Mouse (Mus musculus) intestine, embryonic 15.5 days (tissue): Measurements from ENCODE around the gene Duxbl3. TPM values are rescaled to one million over a fixed set of nuclear protein-coding genes. Genes with fewer than 3 reads are reported as not detected.

Experiments
- ATAC-seq: fragments of 200-750 bp; cut with Nextera tagmentation; 2 replicates; pipeline ENCODE4 v1.8.0; 2017; ENCODE audit warnings: moderate TSS enrichment, moderate library complexity
- H3K27ac ChIP-seq: fragments of 300-500 bp; sonication (generic); 2 replicates; pipeline ENCODE4 v1.5.1; 2015; ENCODE audit warnings: mild to moderate bottlenecking, inconsistent platforms
- H3K27me3 ChIP-seq: fragments of 300-500 bp; sonication (generic); replicated peaks from 2 replicates; pipeline ENCODE4 v1.6.1; 2015; ENCODE audit warnings: inconsistent platforms
- H3K36me3 ChIP-seq: fragments of 300-500 bp; sonication (generic); 2 replicates; pipeline ENCODE4 v1.6.1; 2015; ENCODE audit warnings: inconsistent platforms
- H3K4me1 ChIP-seq: fragments of 300-500 bp; sonication (generic); replicated peaks from 2 replicates; pipeline ENCODE4 v1.6.1; 2015; ENCODE audit warnings: inconsistent platforms
- H3K4me2 ChIP-seq: fragments of 300-500 bp; sonication (generic); replicated peaks from 2 replicates; pipeline ENCODE4 v1.6.1; 2015; ENCODE audit warnings: mild to moderate bottlenecking, inconsistent platforms
- H3K4me3 ChIP-seq: fragments of 300-500 bp; sonication (generic); replicated peaks from 2 replicates; pipeline ENCODE4 v1.5.1; 2015; ENCODE audit warnings: inconsistent platforms
- H3K9ac ChIP-seq: fragments of 300-500 bp; sonication (generic); 2 replicates; pipeline ENCODE4 v1.6.1; 2015; ENCODE audit warnings: inconsistent platforms
- H3K9me3 ChIP-seq: fragments of 300-500 bp; sonication (generic); 2 replicates; pipeline ENCODE4 v1.6.1; 2016; ENCODE audit warnings: inconsistent platforms
- WGBS: fragments of 180-500 bp; shearing (Covaris S2); methylation state at CpG from one replicate; pipeline ENCODE4 v1.1.7; 2015; 5-methylcytosine and 5-hydroxymethylcytosine counted together
- polyA plus RNA-seq: library from polyadenylated mRNA; unstranded; fragments of >200 nt; fragmentation: Nextera tagmentation; extraction: Ambion mirVana; gene quantifications from 2 replicates; pipeline ENCODE4 v1.2.1, GENCODE M21; 2015

The Duxbl3 gene
- polyA plus RNA-seq, 1 experiment from 2014 or later: 0.74 TPM

GRCm38 (mm10) chr14:26316246-26316730 is 58.5 kb downstream of the Duxbl3 start:
- Histone ChIP-seq H3K27ac (no peak overlapping the region), H3K4me3 (no peak overlapping the region), H3K27me3 (no peaks in the 10 kb centered on the region), H3K4me2 (no peak overlapping the region), H3K9me3 (no peaks in the 10 kb centered on the region), H3K36me3 (no peaks in the 10 kb centered on the region), H3K9ac (no peak overlapping the region), H3K4me1 (no peaks in the 10 kb centered on the region)
- no peak for ATAC-seq
- WGBS: 53% methylated on average over 3 of the region's 3 CpGs

Other genes starting within 250 kb of the Duxbl3 start
- gene Gm9780, start 215.3 kb upstream of the Duxbl3 start, polyA plus RNA-seq: 22.4 and 24.3 TPM in 2 replicates
- gene Tmem254c, start 190.6 kb upstream of the Duxbl3 start, polyA plus RNA-seq: 47.1 and 59.1 TPM in 2 replicates
- not detected in 2 replicates for gene Cphx2, start 176.4 kb upstream of the Duxbl3 start, polyA plus RNA-seq
- gene Cphx3, start 175.7 kb upstream of the Duxbl3 start, polyA plus RNA-seq: 0.29 TPM in 1 of 2 replicates, not detected in the other
- 0.67 and 0.75 TPM in 2 replicates for gene Duxbl2, start 139.6 kb upstream of the Duxbl3 start, polyA plus RNA-seq
- gene Plac9b, start 75.5 kb upstream of the Duxbl3 start, polyA plus RNA-seq: 21.9 and 31.3 TPM in 2 replicates
- 57.8 and 65.5 TPM in 2 replicates for gene Tmem254b, start 50.9 kb upstream of the Duxbl3 start, polyA plus RNA-seq